Mouse (Mus musculus): ENCODE data around the gene Bcr. TPM values are rescaled to one million over a fixed set of nuclear protein-coding genes. Genes with fewer than 3 reads are reported as not detected.

Gene Bcr
- total RNA-seq, 1 experiment from 2014 or later: 26.3 TPM

Other genes with a start within 250 kb of the Bcr start
- 2.5 and 3.2 TPM in 2 replicates for gene Gnaz, start 93.4 kb upstream of the Bcr start, total RNA-seq (2021)
- 0.52 and 0.53 TPM in 2 replicates for gene Rsph14, start 28.0 kb upstream of the Bcr start, total RNA-seq (2021)
- 9.7 and 13.7 TPM in 2 replicates for gene Rab36, start 23.5 kb upstream of the Bcr start, total RNA-seq (2021)
- gene Specc1l, start 151.5 kb downstream of the Bcr start, total RNA-seq (2021): 43.6 and 50.7 TPM in 2 replicates

Measured in adrenal gland, postnatal 14 days (tissue).